Mouse (Mus musculus): ENCODE data around the gene Jup.

DNA sequence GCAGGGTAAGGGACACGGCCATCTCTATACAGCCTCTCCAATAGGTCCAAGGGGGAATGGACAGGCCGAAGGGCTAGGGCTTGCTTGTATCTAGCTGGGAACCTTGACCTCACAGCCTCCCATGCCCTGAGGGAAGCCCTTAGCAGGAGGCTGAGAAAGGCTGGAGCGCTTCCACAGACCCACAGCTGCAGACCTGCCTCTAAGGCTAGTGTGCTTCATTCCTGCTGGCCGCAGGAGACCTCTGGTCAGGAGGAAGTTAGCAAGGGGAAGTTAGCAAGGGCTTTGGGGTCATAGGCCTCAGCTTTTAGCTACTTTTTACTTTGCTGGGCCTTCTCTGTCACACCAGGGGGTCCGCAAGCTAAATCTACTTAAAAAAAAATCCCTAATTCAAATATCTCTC, 19.1 kb downstream of the Jup start:
- TF ChIP-seq CTCF (IDR thresholded peaks at IDR 0.05), result no peak
- TF ChIP-seq POLR2A (IDR thresholded peaks at IDR 0.05; ENCODE audit: insufficient read depth, low read depth, low read length), result no peak
- TF ChIP-seq EP300 (IDR thresholded peaks at IDR 0.05; ENCODE audit: insufficient read depth, low read depth, low read length), result 0 out of 2 replicates have a peak, but pooled peaks have one; percentile 9

Measured in heart, adult 2 months (tissue).